Mouse (Mus musculus) hindbrain, embryonic 13.5 days (tissue): ENCODE data around the gene Mapk7. TPM values are rescaled to one million over a fixed set of nuclear protein-coding genes. Genes with fewer than 3 reads are reported as not detected.

Experiments
- ATAC-seq: fragments of 200-750 bp; cut with Nextera tagmentation; 2 replicates; pipeline ENCODE4 v1.8.0; 2017; ENCODE audit warnings: moderate TSS enrichment; ENCODE audit not compliant: low FRiP score
- H3K27ac ChIP-seq: fragments of 300-500 bp; sonication (generic); 2 replicates; pipeline ENCODE4 v1.5.1; 2015; ENCODE audit warnings: inconsistent platforms, mild to moderate bottlenecking, moderate library complexity
- H3K27me3 ChIP-seq: fragments of 300-500 bp; sonication (generic); 2 replicates; pipeline ENCODE4 v1.6.1; 2015; ENCODE audit warnings: mild to moderate bottlenecking, inconsistent platforms
- H3K36me3 ChIP-seq: fragments of 300-500 bp; sonication (generic); 2 replicates; pipeline ENCODE4 v1.6.1; 2015; ENCODE audit warnings: mild to moderate bottlenecking, inconsistent platforms
- H3K4me1 ChIP-seq: fragments of 300-500 bp; sonication (generic); replicated peaks from 2 replicates; pipeline ENCODE4 v1.6.1; 2015; ENCODE audit warnings: inconsistent platforms
- H3K4me2 ChIP-seq: fragments of 300-500 bp; sonication (generic); 2 replicates; pipeline ENCODE4 v1.6.1; 2015; ENCODE audit warnings: inconsistent platforms, mild to moderate bottlenecking, moderate library complexity
- H3K4me3 ChIP-seq: fragments of 300-500 bp; sonication (generic); 2 replicates; pipeline ENCODE4 v1.5.1; 2015; ENCODE audit warnings: mild to moderate bottlenecking, inconsistent platforms
- H3K9ac ChIP-seq: fragments of 300-500 bp; sonication (generic); 2 replicates; pipeline ENCODE4 v1.6.1; 2015; ENCODE audit warnings: mild to moderate bottlenecking, inconsistent platforms
- H3K9me3 ChIP-seq: fragments of 300-500 bp; sonication (generic); 2 replicates; pipeline ENCODE4 v1.6.1; 2016; ENCODE audit warnings: inconsistent platforms
- WGBS: fragments of 180-500 bp; shearing (Covaris S2); methylation state at CpG from one replicate; pipeline ENCODE4 v1.1.7; 2015; 5-methylcytosine and 5-hydroxymethylcytosine counted together
- polyA plus RNA-seq: library from polyadenylated mRNA; unstranded; fragments of >200 nt; fragmentation: Nextera tagmentation; extraction: Ambion mirVana; gene quantifications from 2 replicates; pipeline ENCODE4 v1.2.1, GENCODE M21; 2015

Gene Mapk7
- polyA plus RNA-seq, result 78.3 and 82.6 TPM in 2 replicates

DNA sequence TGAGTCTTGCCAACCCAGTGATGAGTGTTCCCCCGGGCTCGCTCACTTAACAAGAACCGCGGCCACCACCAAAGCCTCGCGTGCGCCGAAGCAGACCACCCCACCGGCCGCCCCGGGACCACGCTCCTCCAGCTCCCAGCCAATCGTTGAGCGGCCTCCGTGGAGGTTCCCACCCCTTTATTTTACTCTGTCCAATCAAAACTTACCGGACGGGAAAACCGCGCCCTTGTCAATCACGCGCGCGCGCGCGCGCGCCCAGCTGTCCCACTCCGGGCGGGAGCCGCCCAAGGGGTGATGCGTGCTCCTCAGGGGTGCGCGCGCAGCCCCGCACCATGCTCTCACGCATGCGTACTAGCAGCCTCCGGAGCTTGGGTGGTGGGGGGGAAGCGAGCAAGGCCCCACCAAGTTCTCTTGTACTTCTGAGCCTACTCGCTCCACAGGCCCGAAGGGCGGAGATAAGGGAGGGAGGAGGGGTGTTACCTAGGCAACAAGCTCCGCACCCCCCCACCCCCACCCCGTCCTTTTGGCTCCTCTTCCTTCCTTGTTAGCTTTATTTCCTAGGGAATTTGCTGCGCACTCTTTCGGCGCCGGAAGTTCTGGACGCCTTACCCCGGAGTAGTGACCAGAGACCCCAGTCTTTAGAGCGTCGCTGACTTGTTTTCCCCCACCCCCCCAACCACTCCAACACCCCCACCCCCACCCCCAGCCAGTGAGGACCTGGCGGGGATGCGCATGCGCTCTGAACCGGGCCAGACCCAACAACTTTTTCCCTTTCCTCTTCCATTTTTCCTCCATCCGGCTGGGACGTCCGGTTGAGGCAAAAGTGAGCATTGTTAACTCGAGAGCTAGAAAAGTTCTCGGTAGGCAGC, at the start of gene Mapk7:
Gene Mapk7 (minus strand): TSS at position 278 of the 869 bp plus-strand sequence.
- peaks cover 33% of the 10 kb centered on the region for H3K36me3 ChIP-seq
- peak within 1 kb of the TSS; percentile 95 for H3K9ac ChIP-seq
- WGBS, result under 1% methylated on average over 62 of the region's 62 CpGs
- H3K9me3 ChIP-seq, result no peaks in the 10 kb centered on the region
- H3K27ac ChIP-seq, result peak within 1 kb of the TSS; percentile 94
- peaks cover 44% of the 10 kb centered on the region for H3K4me1 ChIP-seq
- ATAC-seq, result peak; percentile 97
- H3K27me3 ChIP-seq, result no peaks in the 10 kb centered on the region
- peak within 1 kb of the TSS; percentile 79 for H3K4me2 ChIP-seq
- peak within 1 kb of the TSS; percentile 91 for H3K4me3 ChIP-seq

DNA sequence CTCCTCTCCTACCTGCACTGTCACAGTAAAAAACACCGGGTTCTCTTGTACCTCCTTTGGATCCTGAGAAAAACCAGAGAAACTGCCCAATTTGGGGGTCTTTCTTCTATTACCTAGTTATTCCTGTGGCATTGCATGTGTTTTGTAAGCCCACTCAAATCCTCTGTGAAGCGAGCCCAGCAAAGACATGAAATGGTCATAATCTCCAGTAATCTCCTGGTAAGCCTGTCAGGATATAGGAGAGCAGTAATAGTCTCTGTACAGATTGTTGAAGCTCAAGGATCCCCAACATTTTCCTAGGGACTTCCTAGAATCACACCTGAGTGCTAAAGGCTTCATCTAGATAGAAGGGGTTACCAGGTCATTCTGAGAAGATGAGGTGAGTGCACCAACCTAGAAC, 46.9 kb upstream of the Mapk7 start:
- H3K27me3 ChIP-seq, result no peaks in the 10 kb centered on the region
- 87% methylated on average over 2 of the region's 2 CpGs for WGBS
- no peak overlapping the region for H3K27ac ChIP-seq
- no peak for ATAC-seq
- no peaks in the 10 kb centered on the region for H3K9me3 ChIP-seq
- no peaks in the 10 kb centered on the region for H3K4me1 ChIP-seq
- H3K36me3 ChIP-seq, result peaks cover 37% of the 10 kb centered on the region
- no peak overlapping the region for H3K4me2 ChIP-seq
- H3K9ac ChIP-seq, result no peak overlapping the region
- no peak overlapping the region for H3K4me3 ChIP-seq

DNA sequence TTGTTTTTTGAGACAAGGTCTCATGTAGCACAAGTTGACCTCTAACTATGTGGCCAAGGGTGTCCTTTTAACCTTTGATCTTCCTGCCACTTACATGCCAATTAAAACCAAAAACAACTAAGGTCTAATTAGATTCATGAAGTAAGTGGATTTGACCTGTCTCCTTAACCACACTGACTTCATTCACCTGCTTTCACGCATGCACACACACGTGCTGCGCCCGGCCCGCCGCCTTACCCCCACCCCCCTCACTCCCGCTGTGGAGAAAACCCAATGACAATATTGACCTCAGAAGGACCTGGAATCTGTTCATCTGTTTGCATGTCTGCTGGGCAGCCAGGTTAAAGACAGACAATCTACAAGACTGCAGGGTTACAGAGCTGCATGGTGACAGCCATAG, 46.4 kb upstream of the Mapk7 start:
- Histone ChIP-seq H3K9me3 (no peaks in the 10 kb centered on the region), H3K4me1 (no peaks in the 10 kb centered on the region), H3K36me3 (peaks cover 32% of the 10 kb centered on the region), H3K27me3 (no peaks in the 10 kb centered on the region), H3K4me2 (no peak overlapping the region), H3K4me3 (no peak overlapping the region), H3K27ac (no peak overlapping the region), H3K9ac (no peak overlapping the region)
- ATAC-seq, result no peak
- 90% methylated on average over 7 of the region's 7 CpGs for whole genome bisulfite sequencing

DNA sequence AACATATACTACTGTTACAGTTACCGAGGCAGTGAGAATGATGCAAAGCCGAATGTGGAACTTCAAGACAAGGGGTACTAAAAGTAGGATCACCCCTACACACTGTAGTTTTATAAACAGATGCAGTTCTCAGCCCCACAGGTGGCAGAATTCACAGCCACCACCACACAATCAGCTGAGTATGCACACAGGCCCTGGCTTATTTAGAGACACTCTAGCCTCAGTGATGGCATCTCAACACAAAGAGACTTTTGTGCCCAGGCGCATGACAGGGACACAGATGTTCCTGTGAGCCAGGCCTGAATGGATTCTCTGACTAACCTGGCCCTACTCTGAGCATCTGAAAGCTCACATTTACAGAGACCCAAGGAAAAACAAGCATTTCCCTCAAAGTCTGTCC, 43.2 kb upstream of the Mapk7 start:
- Histone ChIP-seq H3K9ac (no peak overlapping the region), H3K36me3 (peaks cover 28% of the 10 kb centered on the region), H3K27me3 (no peaks in the 10 kb centered on the region), H3K27ac (no peak overlapping the region), H3K9me3 (no peaks in the 10 kb centered on the region), H3K4me2 (no peak overlapping the region), H3K4me3 (no peak overlapping the region), H3K4me1 (0 out of 2 replicates have a peak, but pooled peaks cover 2% of the 10 kb centered on the region)
- ATAC-seq, result no peak
- 95% methylated on average over 3 of the region's 3 CpGs for WGBS

DNA sequence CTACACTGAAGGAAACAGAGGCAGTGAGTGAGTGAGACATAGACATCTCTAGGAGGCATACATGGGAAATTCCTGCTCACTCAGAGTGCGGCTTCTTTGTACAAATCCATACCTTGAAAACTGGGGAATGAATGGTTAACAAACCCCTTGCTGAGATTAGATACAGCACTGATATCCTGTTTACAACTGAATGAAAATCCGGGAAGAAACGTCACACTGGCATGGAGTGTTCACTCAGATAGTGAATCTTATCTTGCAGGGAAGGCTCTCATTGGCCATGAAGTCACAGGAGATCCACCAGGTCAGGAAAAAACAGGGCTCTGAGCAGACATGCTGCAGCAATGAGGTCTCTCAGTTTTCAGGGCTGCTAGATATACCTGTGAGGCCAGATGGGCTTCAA, 42.7 kb upstream of the Mapk7 start:
- WGBS, result 80% methylated on average over 3 of the region's 3 CpGs
- H3K9ac ChIP-seq, result no peak overlapping the region
- peaks cover 31% of the 10 kb centered on the region for H3K36me3 ChIP-seq

DNA sequence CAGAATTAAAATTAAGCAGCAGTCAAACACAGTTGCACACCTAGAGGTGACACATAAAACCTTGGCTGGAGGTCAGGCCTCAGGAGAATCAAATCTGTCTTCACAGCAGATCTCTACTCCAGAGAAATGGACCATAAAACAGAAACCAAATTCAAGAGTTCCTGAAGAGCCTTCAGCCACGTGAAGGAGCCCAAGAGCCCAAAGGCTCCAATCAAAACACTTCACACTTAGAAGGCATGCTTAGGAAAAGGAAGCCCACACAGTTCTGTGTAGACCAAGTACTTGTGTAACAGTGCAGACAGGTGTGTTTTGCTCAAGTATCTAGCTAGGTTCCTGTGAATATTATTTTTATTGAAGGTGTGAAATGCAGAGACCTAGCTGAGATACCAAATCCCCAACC, 41.3 kb upstream of the Mapk7 start:
- Histone ChIP-seq H3K9ac (no peak overlapping the region), H3K4me2 (no peak overlapping the region), H3K9me3 (no peaks in the 10 kb centered on the region), H3K27me3 (no peaks in the 10 kb centered on the region), H3K4me3 (no peak overlapping the region), H3K36me3 (peaks cover 36% of the 10 kb centered on the region), H3K4me1 (0 out of 2 replicates have a peak, but pooled peaks cover 2% of the 10 kb centered on the region), H3K27ac (no peak overlapping the region)
- ATAC-seq, result no peak
- 74% methylated on average over 1 of the region's 1 CpGs for WGBS

More for the DNA sequence above, 42.7 kb upstream of the Mapk7 start:
- Histone ChIP-seq H3K27me3 (no peaks in the 10 kb centered on the region), H3K4me2 (no peak overlapping the region), H3K27ac (no peak overlapping the region), H3K4me3 (no peak overlapping the region), H3K4me1 (0 out of 2 replicates have a peak, but pooled peaks cover 2% of the 10 kb centered on the region), H3K9me3 (no peaks in the 10 kb centered on the region)
- no peak for ATAC-seq

DNA sequence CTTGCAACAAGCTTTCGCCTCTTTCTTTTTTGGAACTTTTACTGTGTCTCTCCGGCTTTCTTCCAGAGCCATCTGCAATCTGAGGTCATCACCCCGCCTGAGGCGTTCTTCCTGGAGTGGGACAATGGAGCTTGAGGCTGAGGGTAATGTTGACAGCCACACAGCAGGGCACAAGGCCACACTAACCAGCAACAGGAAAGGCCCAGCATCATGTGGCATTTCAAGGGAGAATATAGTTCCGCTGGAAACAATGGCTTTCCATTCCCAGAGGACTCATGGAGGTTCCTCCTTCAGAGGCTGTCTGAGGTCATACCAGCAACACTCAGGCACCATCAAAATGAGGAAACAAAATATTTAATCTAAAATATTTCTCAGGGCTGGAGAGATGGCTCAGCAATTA, 39.4 kb upstream of the Mapk7 start:
- ATAC-seq, result no peak
- Histone ChIP-seq H3K4me2 (no peak overlapping the region), H3K36me3 (peaks cover 23% of the 10 kb centered on the region; the same call in 1 of the 2 replicates), H3K4me3 (no peak overlapping the region), H3K4me1 (peaks cover 16% of the 10 kb centered on the region), H3K9me3 (no peaks in the 10 kb centered on the region), H3K27me3 (no peaks in the 10 kb centered on the region), H3K27ac (no peak overlapping the region), H3K9ac (no peak overlapping the region)
- WGBS, result 75% methylated on average over 5 of the region's 5 CpGs

DNA sequence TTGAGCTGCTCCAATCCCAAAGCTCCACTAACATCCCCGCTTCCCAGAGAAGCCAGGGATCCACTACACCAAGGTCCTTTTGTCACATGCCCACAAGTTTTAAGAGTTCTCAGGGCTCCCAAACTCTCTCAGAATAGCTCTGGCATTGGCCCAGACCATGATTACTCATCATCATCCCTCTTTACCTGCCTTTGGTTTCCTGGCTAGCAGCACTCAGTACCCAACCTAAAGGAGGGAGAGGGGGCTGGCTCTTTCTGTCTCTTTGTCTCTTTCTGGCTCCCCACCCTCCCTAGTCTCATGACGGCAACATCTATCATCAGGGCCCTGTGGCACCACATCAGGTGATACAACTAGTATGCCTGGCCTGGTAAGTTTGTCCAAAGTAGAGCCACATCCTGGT, 38.6 kb upstream of the Mapk7 start:
- H3K4me1 ChIP-seq, result peaks cover 17% of the 10 kb centered on the region
- peaks cover 22% of the 10 kb centered on the region; the same call in 1 of the 2 replicates for H3K36me3 ChIP-seq
- no peaks in the 10 kb centered on the region for H3K9me3 ChIP-seq
- ATAC-seq, result no peak
- no peak overlapping the region for H3K9ac ChIP-seq
- no peaks in the 10 kb centered on the region for H3K27me3 ChIP-seq
- H3K4me3 ChIP-seq, result no peak overlapping the region
- WGBS, result 89% methylated on average over 2 of the region's 2 CpGs
- H3K27ac ChIP-seq, result no peak overlapping the region
- H3K4me2 ChIP-seq, result no peak overlapping the region

DNA sequence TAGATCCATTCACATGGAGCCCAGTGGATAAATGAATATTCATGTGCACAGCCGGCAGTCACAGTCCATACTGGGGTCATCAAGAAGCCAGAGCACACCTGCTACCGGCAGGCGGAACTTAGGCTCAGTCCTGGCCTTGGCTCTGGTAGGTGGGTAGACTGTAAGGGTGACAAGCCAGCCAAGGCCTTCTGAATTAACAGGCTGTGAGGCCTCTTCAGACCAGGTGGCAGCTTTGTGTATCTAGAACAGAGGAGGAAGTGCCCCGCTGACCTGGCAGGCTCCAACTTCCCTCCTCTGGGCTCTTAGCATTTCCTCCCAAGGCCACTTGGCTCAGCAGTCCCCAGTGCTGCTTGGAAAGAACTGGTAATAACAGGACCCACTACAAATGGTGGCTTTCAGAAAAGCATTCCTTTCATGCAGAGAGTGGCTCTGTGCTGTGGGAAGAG, 35.1 kb upstream of the Mapk7 start:
- H3K27me3 ChIP-seq, result no peaks in the 10 kb centered on the region
- H3K9ac ChIP-seq, result no peak overlapping the region
- no peak overlapping the region for H3K4me3 ChIP-seq
- peak; percentile 46; the same call in 1 of the 2 replicates for ATAC-seq
- H3K4me1 ChIP-seq, result peaks cover 21% of the 10 kb centered on the region
- peaks cover 25% of the 10 kb centered on the region for H3K36me3 ChIP-seq
- H3K27ac ChIP-seq, result peak overlapping the region; percentile 36
- H3K9me3 ChIP-seq, result no peaks in the 10 kb centered on the region
- WGBS, result 27% methylated on average over 4 of the region's 4 CpGs
- no peak overlapping the region for H3K4me2 ChIP-seq

DNA sequence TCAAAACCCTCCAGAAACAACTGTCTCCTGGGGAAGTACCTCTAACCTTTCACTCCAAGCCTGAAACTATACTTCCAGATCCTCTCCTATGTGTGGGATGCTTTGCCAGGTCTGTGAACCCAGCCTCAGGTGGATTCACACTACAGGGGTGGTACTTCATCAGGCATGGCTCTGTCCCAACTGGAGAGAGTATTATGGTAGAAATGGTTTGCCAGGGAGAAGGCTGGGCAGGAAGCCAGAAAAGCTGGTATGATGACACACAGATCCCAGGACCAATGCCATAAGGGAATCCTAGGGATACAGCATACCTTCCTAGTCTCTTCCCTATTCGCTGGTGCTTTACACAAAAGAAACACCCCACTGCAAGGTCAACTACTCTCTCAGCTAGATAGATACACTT, 32.7 kb upstream of the Mapk7 start:
- Histone ChIP-seq H3K4me3 (no peak overlapping the region), H3K9ac (no peak overlapping the region), H3K27ac (no peak overlapping the region), H3K4me1 (peaks cover 19% of the 10 kb centered on the region), H3K36me3 (peaks cover 25% of the 10 kb centered on the region), H3K27me3 (no peaks in the 10 kb centered on the region), H3K4me2 (no peak overlapping the region), H3K9me3 (no peaks in the 10 kb centered on the region)
- no peak for ATAC-seq
- 92% methylated on average over 1 of the region's 1 CpGs for WGBS

DNA sequence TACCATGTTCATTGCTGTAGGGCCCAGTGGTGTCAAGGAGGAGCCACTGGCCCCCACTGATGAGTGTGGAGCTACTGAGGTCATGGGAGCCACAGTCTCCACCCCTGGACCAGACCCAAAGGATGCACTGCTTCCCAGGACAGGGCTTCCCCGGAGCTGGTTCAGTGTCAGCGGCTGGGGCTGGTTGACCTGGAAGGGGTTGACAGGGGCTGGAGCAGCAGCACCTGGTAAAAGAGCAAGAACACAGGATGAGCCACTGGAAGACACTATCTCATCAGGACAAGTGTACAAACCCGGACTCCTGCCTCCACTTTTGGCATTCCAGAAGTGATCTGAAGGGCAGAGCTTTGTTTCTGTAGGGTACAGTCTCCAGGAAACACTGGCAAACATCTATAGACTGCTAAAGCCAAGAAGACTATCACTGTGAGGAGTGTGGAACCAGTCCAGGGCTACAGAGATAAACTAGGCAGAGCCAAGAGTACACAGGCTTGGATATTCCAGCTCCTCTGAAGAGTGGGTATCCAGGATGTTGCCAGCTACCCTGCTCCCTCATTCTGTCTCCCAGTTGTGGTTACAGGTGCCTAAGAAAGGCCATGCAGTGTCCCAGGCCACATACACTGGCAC, 25.4 kb upstream of the Mapk7 start:
- H3K4me3 ChIP-seq, result no peak overlapping the region
- peaks cover 69% of the 10 kb centered on the region for H3K36me3 ChIP-seq
- H3K27me3 ChIP-seq, result no peaks in the 10 kb centered on the region
- WGBS, result 95% methylated on average over 3 of the region's 3 CpGs
- no peak overlapping the region for H3K4me2 ChIP-seq
- H3K4me1 ChIP-seq, result no peaks in the 10 kb centered on the region
- H3K9me3 ChIP-seq, result no peaks in the 10 kb centered on the region
- no peak overlapping the region for H3K9ac ChIP-seq
- no peak overlapping the region for H3K27ac ChIP-seq
- ATAC-seq, result no peak

DNA sequence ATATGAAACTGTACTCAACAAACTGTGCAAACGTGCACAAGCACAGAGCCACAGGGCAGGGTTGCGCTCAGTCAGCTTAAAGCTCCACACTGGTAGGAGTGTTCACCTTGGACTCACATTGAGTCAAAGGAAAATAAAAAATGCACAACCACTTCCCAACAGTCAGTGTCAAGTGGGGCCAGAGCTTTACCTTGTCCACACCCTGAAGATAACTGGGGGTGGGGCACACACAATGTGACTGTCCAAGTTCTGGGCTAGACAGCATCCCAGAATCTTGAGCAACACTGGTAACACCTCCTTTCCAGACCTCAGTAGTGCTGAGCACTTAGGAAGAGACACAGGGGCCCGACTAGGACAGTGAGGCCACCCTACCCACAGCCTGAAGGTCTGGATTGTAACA, 24.7 kb upstream of the Mapk7 start:
- no peak overlapping the region for H3K9ac ChIP-seq
- peaks cover 71% of the 10 kb centered on the region for H3K36me3 ChIP-seq
- no peak overlapping the region for H3K4me3 ChIP-seq
- no peak overlapping the region for H3K4me2 ChIP-seq
- 95% methylated on average over 3 of the region's 3 CpGs for WGBS
- no peak overlapping the region for H3K27ac ChIP-seq
- no peaks in the 10 kb centered on the region for H3K9me3 ChIP-seq
- ATAC-seq, result no peak
- no peaks in the 10 kb centered on the region for H3K27me3 ChIP-seq
- H3K4me1 ChIP-seq, result no peaks in the 10 kb centered on the region
